Mouse (Mus musculus) gastrocnemius, adult 2 months (tissue): ENCODE results near the gene Prim2. TPM values are rescaled to one million over a fixed set of nuclear protein-coding genes. Genes with fewer than 3 reads are reported as not detected.

Experiments
- DNase-seq: peaks from one replicate; pipeline ENCODE4 v3.0.0; 2022
- H3K27ac ChIP-seq: fragments of 200-600 bp; 2 replicates; pipeline ENCODE4 v1.8.1; 2022; ENCODE audit warnings: mild to moderate bottlenecking
- H3K4me3 ChIP-seq: fragments of 200-600 bp; 2 replicates; pipeline ENCODE4 v1.8.1; 2022; ENCODE audit warnings: mild to moderate bottlenecking, moderate library complexity
- CTCF ChIP-seq: fragments of 200-600 bp; IDR thresholded peaks from 2 replicates; pipeline ENCODE4 v1.8.1; 2022; ENCODE audit warnings: antibody characterized with exemption, mild to moderate bottlenecking, moderate library complexity
- intact Hi-C: fragments of 180-260 bp; cut with DNase I; formaldehyde crosslinking; loops from one replicate; pipeline ENCODE4 v1.15.1; 2025
- total RNA-seq, 2 experiments: library from RNA; stranded (reverse); gene quantifications; 2 replicates each; pipeline ENCODE4 v1.2.3; 2021

Prim2 gene
- total RNA-seq, 2 experiments from 2014 or later: 1.2 to 1.3 TPM

GRCm38 (mm10) chr1:33471069-33471468 is 198.5 kb downstream of the Prim2 start:
- H3K4me3 ChIP-seq: no peak overlapping the region
- DNase-seq: no peak
- TF ChIP-seq CTCF: no peak
- no peak overlapping the region for H3K27ac ChIP-seq
- intact Hi-C loops: no loop called here

DNA sequence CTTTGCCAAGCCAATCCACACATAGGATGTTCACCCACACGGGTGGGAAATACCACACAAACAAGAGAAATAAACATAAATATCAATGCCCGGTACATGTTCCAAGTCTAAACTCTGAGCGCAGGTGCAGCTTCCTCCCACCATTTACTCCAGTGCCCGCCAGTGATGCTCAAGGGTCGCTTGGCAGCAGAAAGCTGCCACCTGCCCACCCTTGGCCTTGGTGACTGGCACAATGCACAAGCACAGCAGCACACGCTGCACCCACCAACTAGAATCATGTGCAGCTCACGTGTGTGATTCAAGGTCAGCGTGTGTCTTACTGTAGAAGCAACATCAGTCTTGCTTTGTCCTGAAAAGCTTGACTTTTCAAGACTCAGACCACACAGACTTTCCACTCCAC is 199.4 kb downstream of the Prim2 start:
- Histone ChIP-seq H3K4me3 (no peak overlapping the region), H3K27ac (no peak overlapping the region)
- no peak for TF ChIP-seq CTCF
- intact Hi-C loops: no loop called here
- DNase-seq: no peak

- no peak for TF ChIP-seq CTCF
- H3K4me3 ChIP-seq: no peak overlapping the region
- intact Hi-C loops: no loop called here
- no peak for DNase-seq
- H3K27ac ChIP-seq: no peak overlapping the region
Observed at GRCm38 (mm10) chr1:33464234-33464633, 205.4 kb downstream of the Prim2 start.

DNA sequence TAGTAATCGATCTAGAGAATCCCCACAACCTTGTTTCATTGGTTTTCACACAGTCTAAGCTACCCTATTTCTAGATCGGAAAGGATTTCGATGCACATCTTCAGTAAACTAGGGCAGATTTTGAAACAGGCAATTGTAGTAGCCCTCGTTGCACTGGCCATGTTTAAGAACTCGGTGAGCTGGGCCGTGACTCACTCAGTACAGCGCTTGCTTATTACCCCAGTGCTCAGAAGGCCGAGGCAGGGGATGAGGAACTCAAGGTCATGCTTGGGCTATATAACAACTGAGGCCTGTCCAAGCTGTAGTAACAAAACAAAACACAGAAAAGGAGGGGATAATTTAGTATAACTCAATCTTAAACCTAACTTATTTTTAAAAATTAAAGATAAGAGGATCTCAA is 208.9 kb downstream of the Prim2 start:
- no peak for TF ChIP-seq CTCF
- DNase-seq: no peak
- no peak overlapping the region for H3K4me3 ChIP-seq
- no peak overlapping the region for H3K27ac ChIP-seq
- intact Hi-C loops: no loop called here

GRCm38 (mm10) chr1:33460262-33460661 is 209.3 kb downstream of the Prim2 start:
- H3K27ac ChIP-seq: no peak overlapping the region
- no peak overlapping the region for H3K4me3 ChIP-seq
- DNase-seq: no peak
- no peak for TF ChIP-seq CTCF
- intact Hi-C loops: no loop called here

DNA sequence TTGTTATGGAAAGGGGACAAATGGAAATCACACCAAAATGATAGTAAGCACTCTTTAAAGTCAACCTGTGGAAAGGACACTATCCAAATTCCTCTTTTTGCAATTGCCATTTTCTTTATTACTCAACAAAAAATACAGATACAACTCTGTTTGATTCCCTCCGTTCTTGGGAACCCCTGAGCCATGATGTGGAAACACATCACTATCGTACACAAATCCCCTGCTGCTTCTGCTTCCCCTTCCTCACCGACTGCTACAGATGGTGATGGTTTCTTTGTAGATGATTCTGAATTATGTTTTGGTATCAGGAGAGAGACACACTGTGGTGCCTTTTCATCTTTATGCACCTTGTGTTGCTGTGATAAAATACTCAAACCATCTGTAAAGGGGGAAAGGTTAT is 210.6 kb downstream of the Prim2 start:
- TF ChIP-seq CTCF: no peak

DNA sequence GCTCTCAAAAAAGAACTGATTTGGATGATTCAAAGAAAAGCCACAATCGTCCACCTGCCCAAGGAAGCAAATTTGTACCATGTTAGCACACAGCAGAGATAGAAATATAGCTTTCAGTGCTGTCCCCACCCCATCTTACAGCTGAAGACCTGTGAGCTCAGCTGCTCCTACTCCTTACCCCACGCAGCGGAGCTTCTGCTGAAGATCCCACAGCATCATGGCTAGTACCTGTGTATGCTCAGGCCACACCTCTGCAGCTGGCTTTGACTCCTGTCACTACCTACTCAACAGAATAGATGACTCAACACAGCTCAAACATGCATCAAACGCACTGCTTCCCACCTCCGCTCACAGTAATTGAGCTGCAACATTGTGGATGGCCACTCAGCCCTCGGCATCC is 215.3 kb downstream of the Prim2 start:
- DNase-seq: no peak
- intact Hi-C loops: no loop called here
- Histone ChIP-seq H3K4me3 (no peak overlapping the region), H3K27ac (no peak overlapping the region)
- TF ChIP-seq CTCF: no peak

More for the DNA sequence above, 210.6 kb downstream of the Prim2 start:
- DNase-seq: no peak
- Histone ChIP-seq H3K4me3 (no peak overlapping the region), H3K27ac (no peak overlapping the region)
- intact Hi-C loops: no loop called here

DNA sequence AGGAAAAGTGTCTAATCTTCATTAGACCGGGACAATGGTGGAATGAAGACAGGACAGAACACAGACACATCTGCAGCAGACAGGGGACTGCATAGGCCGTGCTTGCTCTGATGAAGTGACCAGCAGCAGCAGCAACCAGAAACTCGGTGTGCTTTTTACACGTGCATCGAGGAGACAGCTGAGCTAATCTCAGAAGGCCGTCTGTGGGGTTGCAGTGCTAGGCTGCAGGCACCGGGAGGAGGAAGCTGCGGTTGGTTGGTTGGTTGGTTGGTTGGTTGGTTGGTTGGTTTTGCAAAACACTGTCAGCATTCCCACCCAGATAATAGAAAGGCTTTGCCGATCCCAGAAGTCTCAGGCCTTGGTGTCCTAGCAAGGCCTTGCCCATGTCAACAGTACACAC is 216.3 kb downstream of the Prim2 start:
- no peak overlapping the region for H3K4me3 ChIP-seq
- intact Hi-C loops: no loop called here
- no peak for DNase-seq
- no peak overlapping the region for H3K27ac ChIP-seq
- no peak for TF ChIP-seq CTCF

DNA sequence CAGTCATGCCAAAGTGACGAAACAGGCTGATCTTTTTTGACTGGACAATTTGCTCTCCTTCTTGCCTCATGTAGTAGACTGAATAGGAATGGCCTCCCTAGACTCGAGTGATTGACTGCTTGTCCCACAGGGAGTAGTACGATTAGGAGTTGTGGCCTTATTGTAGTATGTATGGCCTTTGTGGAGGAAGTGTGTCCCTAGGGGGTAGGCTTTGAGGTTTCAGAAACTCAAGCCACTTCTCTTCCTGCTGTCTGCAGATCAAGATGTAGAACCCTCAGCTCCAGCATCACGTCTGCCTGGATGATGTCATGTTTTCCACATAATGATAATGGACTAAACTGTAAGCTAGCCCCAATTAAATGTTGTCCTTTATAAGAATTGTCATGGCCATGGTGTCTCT is 222.4 kb downstream of the Prim2 start:
- no peak for TF ChIP-seq CTCF

DNA sequence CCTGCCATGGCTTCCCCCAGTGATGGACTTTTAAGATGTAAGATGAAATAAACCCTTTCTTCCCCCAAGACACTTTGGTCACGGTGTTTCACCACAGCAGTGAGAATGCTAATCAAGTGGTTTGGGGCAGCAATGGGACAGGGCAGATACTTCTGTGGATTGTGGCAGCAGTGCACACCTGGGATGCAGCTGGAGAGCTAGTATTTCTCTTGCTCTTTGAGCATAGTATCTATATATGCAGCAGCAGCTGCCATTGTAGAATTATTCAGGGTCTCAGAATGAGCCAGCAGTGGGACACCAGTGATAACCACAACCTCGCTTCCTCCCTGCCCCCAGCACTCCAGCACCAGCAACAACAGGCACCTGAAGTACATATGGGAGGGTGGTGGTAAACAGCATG is 233.4 kb downstream of the Prim2 start:
- no peak for TF ChIP-seq CTCF
- DNase-seq: no peak
- Histone ChIP-seq H3K27ac (no peak overlapping the region), H3K4me3 (no peak overlapping the region)
- intact Hi-C loops: no loop called here

More for the DNA sequence above, 222.4 kb downstream of the Prim2 start:
- intact Hi-C loops: no loop called here
- Histone ChIP-seq H3K4me3 (no peak overlapping the region), H3K27ac (no peak overlapping the region)
- DNase-seq: no peak

Other genes starting within 250 kb of the Prim2 start
- 1 to 10 TPM; 4.1 to 5.9 TPM for gene Rab23, start 50.1 kb upstream of the Prim2 start, total RNA-seq
- gene Bag2, start 88.0 kb upstream of the Prim2 start, total RNA-seq: 10 to 100 TPM; 13.7 to 21.4 TPM
- 10 to 100 TPM; 10.9 to 12.1 TPM for gene Zfp451, start 144.8 kb upstream of the Prim2 start, total RNA-seq
- gene Bend6, start 238.0 kb upstream of the Prim2 start, total RNA-seq: 1 to 10 TPM; 1.6 to 2.1 TPM
- gene Dst, start 238.4 kb upstream of the Prim2 start, total RNA-seq: 100 to 1,000 TPM; 291 to 304 TPM